Mouse (Mus musculus) G1E (cell line): Measurements from ENCODE around the gene Sgtb.

Source experiments
- CTCF ChIP-seq: IDR thresholded peaks from 2 replicates; pipeline ENCODE4 v1.5.1; 2012; ENCODE audit warnings: low read depth, low read length, inconsistent platforms, mixed read lengths
- POLR2AphosphoS5 ChIP-seq: IDR thresholded peaks from 2 replicates; pipeline ENCODE4 v1.6.1; 2012; ENCODE audit warnings: low read depth, low read length, inconsistent platforms; ENCODE audit not compliant: insufficient replicate concordance
- TAL1 ChIP-seq: conservative IDR thresholded peaks from 2 replicates; pipeline ENCODE4 v1.6.1; 2012; ENCODE audit warnings: low read depth, low read length, inconsistent platforms, mixed read lengths

DNA sequence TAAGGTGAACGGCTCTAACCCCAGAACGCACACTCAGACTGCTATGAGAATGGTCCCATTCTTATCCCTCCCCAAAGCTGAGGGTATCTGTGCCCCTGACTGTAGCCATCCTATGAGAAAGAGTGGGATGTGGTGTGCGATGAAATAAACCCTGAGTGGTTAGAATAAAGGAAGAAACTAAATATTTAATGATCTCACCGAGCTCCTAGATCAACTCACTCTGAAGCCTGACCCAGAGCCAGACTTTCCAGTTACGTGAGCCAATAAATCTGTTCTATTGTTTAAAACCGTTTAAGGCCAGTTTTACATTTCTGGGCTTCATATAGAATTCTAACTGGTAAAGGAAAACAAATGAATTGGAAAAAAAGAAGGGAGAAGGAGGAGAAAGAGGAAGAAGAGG lies 32.5 kb upstream of the Sgtb start:
- no peak for TF ChIP-seq CTCF
- no peak for TF ChIP-seq TAL1
- no peak for TF ChIP-seq POLR2AphosphoS5
